ENCODE assay signal across 7 mouse cellular contexts in genomic region chr3:88335436-88336053, GRCm38 (mm10). TPM values are rescaled to one million over a fixed set of nuclear protein-coding genes. Genes with fewer than 3 reads are reported as not detected.
A peak's percentile ranks its signal among the peaks of the same experiment; 100 is the strongest.
DNase-seq lines count a peak whose midpoint lies in the region; ATAC-seq and TF ChIP-seq lines count a peak whose summit lies in the region.

No protein-coding gene starts in this region.

- peak overlapping the region; percentile 68 for H3K9ac ChIP-seq in hindbrain, embryonic 16.5 days (ENCODE audit: low read depth, low read length)
- H3K9ac ChIP-seq in liver, embryonic 15.5 days, result peak overlapping the region; percentile 88

- H3K27ac ChIP-seq in embryonic fibroblast, embryonic 13.5 days (ENCODE audit: insufficient read depth, low read length), result peak overlapping the region; percentile 92
- peak overlapping the region; percentile 96 for H3K27ac ChIP-seq in hindbrain, embryonic 16.5 days (ENCODE audit: low read depth, low read length)
- H3K27ac ChIP-seq in liver, embryonic 15.5 days (replicated peaks), result peak overlapping the region; percentile 96

- 0 out of 2 replicates have a peak, but pooled peaks cover 6% of the 10 kb centered on the region for H3K4me1 ChIP-seq in embryonic fibroblast, embryonic 13.5 days (ENCODE audit: control insufficient read depth, insufficient read depth, low read length)
- H3K4me1 ChIP-seq in hindbrain, embryonic 16.5 days (ENCODE audit: control insufficient read depth, insufficient read depth, low read depth, low read length), result peaks cover 13% of the 10 kb centered on the region
- peaks cover 64% of the 10 kb centered on the region for H3K4me1 ChIP-seq in liver, embryonic 15.5 days (replicated peaks)

- DNase-seq in urinary bladder, postnatal 25 days (ENCODE audit: low spot score), result peak; percentile 16
- no peak for DNase-seq in urinary bladder, adult 18-20 months (ENCODE audit: low spot score in 2 of 2)
- DNase-seq in retina, embryonic 14.5 days (ENCODE audit: low spot score), result no peak
- DNase-seq in spleen, postnatal 4 days (ENCODE audit: low spot score in 2 of 2), result no peak

- peak; percentile 61 for ATAC-seq in hindbrain, embryonic 16.5 days
- ATAC-seq in liver, embryonic 15.5 days (ENCODE audit: insufficient read depth), result peak; percentile 38

- no peaks in the 10 kb centered on the region for H3K36me3 ChIP-seq in hindbrain, embryonic 16.5 days (ENCODE audit: control insufficient read depth, insufficient read depth, low read length)
- H3K36me3 ChIP-seq in liver, embryonic 15.5 days (replicated peaks), result peaks cover 4% of the 10 kb centered on the region; the same call in 1 of the 2 replicates

- WGBS in hindbrain, embryonic 16.5 days, result under 1% methylated on average over 27 of the region's 27 CpGs
- under 1% methylated on average over 27 of the region's 27 CpGs for WGBS in liver, embryonic 15.5 days (ENCODE audit: insufficient replicate concordance)

- peak overlapping the region; percentile 65 for H3K4me2 ChIP-seq in hindbrain, embryonic 16.5 days (ENCODE audit: low read length)
- peak overlapping the region; percentile 84 for H3K4me2 ChIP-seq in liver, embryonic 15.5 days

- H3K4me3 ChIP-seq in embryonic fibroblast, embryonic 13.5 days (ENCODE audit: insufficient read depth, low read length), result peak overlapping the region; percentile 95
- peak overlapping the region; percentile 86 for H3K4me3 ChIP-seq in hindbrain, embryonic 16.5 days (ENCODE audit: low read length)
- peak overlapping the region; percentile 73 for H3K4me3 ChIP-seq in liver, embryonic 15.5 days (replicated peaks)

- H3K27me3 ChIP-seq in hindbrain, embryonic 16.5 days (replicated peaks; ENCODE audit: control insufficient read depth, insufficient read depth, low read length), result no peaks in the 10 kb centered on the region
- no peaks in the 10 kb centered on the region for H3K27me3 ChIP-seq in liver, embryonic 15.5 days

- no peak for TF ChIP-seq POLR2A in embryonic fibroblast, embryonic 13.5 days (IDR thresholded peaks at IDR 0.05; ENCODE audit: low read depth, low read length)

- H3K9me3 ChIP-seq in hindbrain, embryonic 16.5 days (ENCODE audit: control insufficient read depth, low read length), result no peaks in the 10 kb centered on the region
- H3K9me3 ChIP-seq in liver, embryonic 15.5 days (replicated peaks), result no peaks in the 10 kb centered on the region

- no peak for TF ChIP-seq CTCF in embryonic fibroblast, embryonic 13.5 days (IDR thresholded peaks at IDR 0.05; ENCODE audit: borderline replicate concordance, insufficient read depth, low read length)

RNA-seq across cellular contexts. Expression of gene Tmem79, which starts 0.4 kb away (rescaled TPM):
- 1.3 and 1.4 TPM in 2 replicates for polyA plus RNA-seq in embryonic fibroblast, embryonic 13.5 days (2011; ENCODE audit: insufficient read length, low read depth, missing spikeins)
- 1.3 TPM in 2 replicates for polyA plus RNA-seq in hindbrain, embryonic 16.5 days (2015; fragmentation: Nextera tagmentation; extraction: Ambion mirVana)
- 1.3 and 1.4 TPM in 2 replicates for polyA plus RNA-seq in liver, embryonic 15.5 days (2015; fragmentation: Nextera tagmentation; extraction: Ambion mirVana)

RNA-seq across cellular contexts. Expression of gene Smg5, which starts 0.5 kb away (rescaled TPM):
- 62.8 and 71.6 TPM in 2 replicates for polyA plus RNA-seq in embryonic fibroblast, embryonic 13.5 days (2011; ENCODE audit: insufficient read length, low read depth, missing spikeins)
- polyA plus RNA-seq in hindbrain, embryonic 16.5 days (2015; fragmentation: Nextera tagmentation; extraction: Ambion mirVana), result 49.7 and 61.5 TPM in 2 replicates
- polyA plus RNA-seq in liver, embryonic 15.5 days (2015; fragmentation: Nextera tagmentation; extraction: Ambion mirVana), result 31.8 and 38.3 TPM in 2 replicates

RNA-seq across cellular contexts. Expression of gene Glmp, which starts 10.7 kb away (rescaled TPM):
- 172 and 220 TPM in 2 replicates for polyA plus RNA-seq in embryonic fibroblast, embryonic 13.5 days (2011; ENCODE audit: insufficient read length, low read depth, missing spikeins)
- 127 and 136 TPM in 2 replicates for polyA plus RNA-seq in hindbrain, embryonic 16.5 days (2015; fragmentation: Nextera tagmentation; extraction: Ambion mirVana)
- 92.0 and 99.4 TPM in 2 replicates for polyA plus RNA-seq in liver, embryonic 15.5 days (2015; fragmentation: Nextera tagmentation; extraction: Ambion mirVana)

RNA-seq across cellular contexts. Expression of gene Paqr6, which starts 28.8 kb away (rescaled TPM):
- 0.55 and 1.4 TPM in 2 replicates for polyA plus RNA-seq in embryonic fibroblast, embryonic 13.5 days (2011; ENCODE audit: insufficient read length, low read depth, missing spikeins)
- 2.9 and 3.1 TPM in 2 replicates for polyA plus RNA-seq in hindbrain, embryonic 16.5 days (2015; fragmentation: Nextera tagmentation; extraction: Ambion mirVana)
- polyA plus RNA-seq in liver, embryonic 15.5 days (2015; fragmentation: Nextera tagmentation; extraction: Ambion mirVana), result 5.4 and 6.2 TPM in 2 replicates

RNA-seq across cellular contexts. Expression of gene Bglap3, which starts 37.0 kb away (rescaled TPM):
- not detected in 2 replicates for polyA plus RNA-seq in embryonic fibroblast, embryonic 13.5 days (2011; ENCODE audit: insufficient read length, low read depth, missing spikeins)
- polyA plus RNA-seq in hindbrain, embryonic 16.5 days (2015; fragmentation: Nextera tagmentation; extraction: Ambion mirVana), result 0.09 and 0.10 TPM in 2 replicates
- 0.28 and 0.71 TPM in 2 replicates for polyA plus RNA-seq in liver, embryonic 15.5 days (2015; fragmentation: Nextera tagmentation; extraction: Ambion mirVana)
